Mouse (Mus musculus) adrenal gland, adult 18-20 months (tissue): ENCODE results near the gene Uspl1. TPM values are rescaled to one million over a fixed set of nuclear protein-coding genes. Genes with fewer than 3 reads are reported as not detected.
A peak's percentile ranks its signal among the peaks of the same experiment; 100 is the strongest.

Experiments
- DNase-seq, 2 experiments: peaks; one replicate each; pipeline ENCODE4 v3.0.0; 2021 to 2022; ENCODE audit warnings: low spot score in 2 of 2
- microRNA-seq, 2 experiments: library from miRNA; unstranded; fragments of <30 nt; microRNA quantifications; one replicate each; pipeline ENCODE4 v1.2.0; 2021; ENCODE audit warnings: borderline number of aligned reads in 2 of 2
- total RNA-seq, 2 experiments: library from RNA; stranded (reverse); gene quantifications; 1 replicate in 1 of 2; 2 replicates in 1 of 2; pipeline ENCODE4 v1.2.3; 2021

The Uspl1 gene
- total RNA-seq, 2 experiments from 2014 or later, result 42.6 to 44.0 TPM

GRCm38 (mm10) chr5:149252303-149252702, 68.2 kb downstream of the Uspl1 start:
- DNase-seq, result no peak

- DNase-seq, result no peak
Observed at GRCm38 (mm10) chr5:149253491-149253890, 69.3 kb downstream of the Uspl1 start.

- no peak for DNase-seq
Observed at GRCm38 (mm10) chr5:149255522-149255921, 71.4 kb downstream of the Uspl1 start.

GRCm38 (mm10) chr5:149257518-149258281, 73.5 kb downstream of the Uspl1 start:
- no peak for DNase-seq

- no peak for DNase-seq
Observed at GRCm38 (mm10) chr5:149259093-149259492, 74.9 kb downstream of the Uspl1 start.

GRCm38 (mm10) chr5:149261449-149261848, 77.3 kb downstream of the Uspl1 start:
- DNase-seq, result no peak

- DNase-seq, result peak; percentile 34 to 56
Observed at GRCm38 (mm10) chr5:149261866-149262265, 77.7 kb downstream of the Uspl1 start.

GRCm38 (mm10) chr5:149264405-149264804, 80.3 kb downstream of the Uspl1 start, which contains the start of gene Alox5ap:
Alox5ap (plus strand) TSS chr5:149264767.
- DNase-seq, result no peak

GRCm38 (mm10) chr5:149264878-149265279, 80.7 kb downstream of the Uspl1 start:
- no peak for DNase-seq

Small RNAs within 50 kb of the gene (microRNA-seq; reads per million reads assigned to microRNA genes)
- 0.47 to 0.61 reads per million in 2 experiments for gene Gm24105

Other genes starting within 250 kb of the Uspl1 start
- gene Gm42791, start 189.2 kb upstream of the Uspl1 start, total RNA-seq, result 1 to 10 TPM; 3.4 to 8.0 TPM
- gene Hmgb1, start 139 bp downstream of the Uspl1 start, total RNA-seq, result 100 to 1,000 TPM; 113 to 157 TPM
- 10 to 100 TPM; 22.0 to 26.3 TPM for gene Alox5ap, start 80.4 kb downstream of the Uspl1 start, total RNA-seq
- 10 to 100 TPM in 1 of 2 experiments, 1 to 10 TPM in 1; 2.3 to 11.8 TPM for gene Medag, start 227.4 kb downstream of the Uspl1 start, total RNA-seq